Mouse (Mus musculus) hindbrain, embryonic 16.5 days (tissue): ENCODE results near the gene Gm8909. TPM values are rescaled to one million over a fixed set of nuclear protein-coding genes. Genes with fewer than 3 reads are reported as not detected.
A peak's percentile ranks its signal among the peaks of the same experiment; 100 is the strongest.
"Not testable (repeated sequence)": the region's sequence is repeated elsewhere in the genome, so short reads cannot be mapped to it uniquely, and the experiment has no call there.

Experiments used
- ATAC-seq: fragments of 200-750 bp; cut with Nextera tagmentation; 2 replicates; pipeline ENCODE4 v1.8.0; 2017; ENCODE audit warnings: moderate TSS enrichment, moderate library complexity
- H3K27ac ChIP-seq: fragments of 300-500 bp; sonication (generic); 2 replicates; pipeline ENCODE4 v1.5.1; 2014; ENCODE audit warnings: low read depth, mild to moderate bottlenecking, control low read depth, low read length, moderate library complexity
- H3K27me3 ChIP-seq: fragments of 300-500 bp; sonication (generic); replicated peaks from 2 replicates; pipeline ENCODE4 v1.6.1; 2014; ENCODE audit warnings: low read length; ENCODE audit not compliant: control insufficient read depth, insufficient read depth
- H3K36me3 ChIP-seq: fragments of 300-500 bp; sonication (generic); 2 replicates; pipeline ENCODE4 v1.6.1; 2014; ENCODE audit warnings: mild to moderate bottlenecking, low read length, moderate library complexity, mixed read lengths; ENCODE audit not compliant: control insufficient read depth, insufficient read depth
- H3K4me1 ChIP-seq: fragments of 300-500 bp; sonication (generic); 2 replicates; pipeline ENCODE4 v1.6.1; 2014; ENCODE audit warnings: low read depth, low read length; ENCODE audit not compliant: control insufficient read depth, insufficient read depth
- H3K4me2 ChIP-seq: fragments of 300-500 bp; sonication (generic); 2 replicates; pipeline ENCODE4 v1.6.1; 2014; ENCODE audit warnings: mild to moderate bottlenecking, low read length, control low read depth, moderate library complexity
- H3K4me3 ChIP-seq: fragments of 300-500 bp; sonication (generic); 2 replicates; pipeline ENCODE4 v1.5.1; 2014; ENCODE audit warnings: mild to moderate bottlenecking, low read length, control low read depth, moderate library complexity
- H3K9ac ChIP-seq: fragments of 300-500 bp; sonication (generic); 2 replicates; pipeline ENCODE4 v1.6.1; 2014; ENCODE audit warnings: low read depth, mild to moderate bottlenecking, control low read depth, low read length, moderate library complexity
- H3K9me3 ChIP-seq: fragments of 300-500 bp; sonication (generic); 2 replicates; pipeline ENCODE4 v1.6.1; 2014; ENCODE audit warnings: mild to moderate bottlenecking, low read length, moderate library complexity; ENCODE audit not compliant: control insufficient read depth
- WGBS: fragments of 180-500 bp; shearing (Covaris S2); extraction: QIAGEN DNeasy Blood & Tissue Kit; methylation state at CpG from one replicate; pipeline ENCODE4 v1.1.7; 2014; 5-methylcytosine and 5-hydroxymethylcytosine counted together
- polyA plus RNA-seq: library from polyadenylated mRNA; unstranded; fragments of >200 nt; fragmentation: Nextera tagmentation; extraction: Ambion mirVana; gene quantifications from 2 replicates; pipeline ENCODE4 v1.2.1, GENCODE M21; 2015

The Gm8909 gene
- polyA plus RNA-seq, 1 experiment from 2014 or later = not detected

GRCm38 (mm10) chr17:36169753-36170152 lies 1.4 kb upstream of the Gm8909 start:
- Histone ChIP-seq H3K4me2 (no peak overlapping the region), H3K4me3 (no peak overlapping the region), H3K27ac (no peak overlapping the region), H3K36me3 (no peaks in the 10 kb centered on the region), H3K27me3 (peaks cover 41% of the 10 kb centered on the region), H3K4me1 (no peaks in the 10 kb centered on the region), H3K9me3 (peaks cover 4% of the 10 kb centered on the region; the same call in 1 of the 2 replicates), H3K9ac (no peak overlapping the region)
- no peak for ATAC-seq

- H3K27me3 ChIP-seq = peaks cover 48% of the 10 kb centered on the region
Observed at GRCm38 (mm10) chr17:36169094-36169493, 757 bp upstream of the Gm8909 start.

GRCm38 (mm10) chr17:36167306-36168038 lies 865 bp downstream of the Gm8909 start:
- peaks cover 4% of the 10 kb centered on the region; the same call in 1 of the 2 replicates for H3K9me3 ChIP-seq
- H3K4me3 ChIP-seq = peak overlapping the region; percentile 23
- no peak for ATAC-seq
- no peak overlapping the region for H3K27ac ChIP-seq
- peaks cover 61% of the 10 kb centered on the region for H3K27me3 ChIP-seq
- H3K4me2 ChIP-seq = peak overlapping the region; percentile 43
- no peaks in the 10 kb centered on the region for H3K36me3 ChIP-seq
- H3K4me1 ChIP-seq = no peaks in the 10 kb centered on the region
- WGBS = 1% methylated on average over 35 of the region's 51 CpGs
- H3K9ac ChIP-seq = no peak overlapping the region

More at GRCm38 (mm10) chr17:36169094-36169493, 757 bp upstream of the Gm8909 start:
- not testable (repeated sequence) for H3K9ac ChIP-seq, H3K4me1 ChIP-seq, H3K4me2 ChIP-seq, ATAC-seq, H3K4me3 ChIP-seq, H3K9me3 ChIP-seq, H3K27ac ChIP-seq, H3K36me3 ChIP-seq
- WGBS = no CpG with 5 or more reads among the region's 1 CpGs

- H3K4me2 ChIP-seq, H3K9ac ChIP-seq, H3K4me3 ChIP-seq, ATAC-seq, H3K36me3 ChIP-seq, H3K27ac ChIP-seq, H3K9me3 ChIP-seq, H3K4me1 ChIP-seq: not testable (repeated sequence)
- H3K27me3 ChIP-seq = peaks cover 65% of the 10 kb centered on the region
- 17% methylated on average over 2 of the region's 2 CpGs for WGBS
Observed at GRCm38 (mm10) chr17:36166901-36167300, 1.4 kb downstream of the Gm8909 start.

GRCm38 (mm10) chr17:36161129-36162051 lies 6.9 kb downstream of the Gm8909 start:
- peak overlapping the region; percentile 29 for H3K4me2 ChIP-seq
- peaks cover 65% of the 10 kb centered on the region for H3K27me3 ChIP-seq
- H3K4me1 ChIP-seq = peaks cover 3% of the 10 kb centered on the region; the same call in 1 of the 2 replicates
- no peak overlapping the region for H3K27ac ChIP-seq
- no peaks in the 10 kb centered on the region for H3K9me3 ChIP-seq
- no peak for ATAC-seq
- H3K9ac ChIP-seq = no peak overlapping the region
- H3K36me3 ChIP-seq = no peaks in the 10 kb centered on the region
- WGBS = 3% methylated on average over 54 of the region's 56 CpGs
- peak overlapping the region; percentile 15; the same call in 1 of the 2 replicates for H3K4me3 ChIP-seq

GRCm38 (mm10) chr17:36158264-36158663 lies 10.1 kb downstream of the Gm8909 start:
- not testable (repeated sequence) for H3K4me1 ChIP-seq, H3K9me3 ChIP-seq, H3K4me3 ChIP-seq, ATAC-seq, H3K27ac ChIP-seq, H3K36me3 ChIP-seq, H3K9ac ChIP-seq
- H3K4me2 ChIP-seq = peak overlapping the region; percentile 56
- peaks cover 57% of the 10 kb centered on the region for H3K27me3 ChIP-seq
- 8% methylated on average over 11 of the region's 11 CpGs for WGBS

GRCm38 (mm10) chr17:36157782-36158181 lies 10.6 kb downstream of the Gm8909 start:
- under 1% methylated on average over 35 of the region's 36 CpGs for WGBS
- peak overlapping the region; percentile 56 for H3K4me2 ChIP-seq
- not testable (repeated sequence) for H3K27ac ChIP-seq, ATAC-seq, H3K9ac ChIP-seq, H3K4me1 ChIP-seq, H3K9me3 ChIP-seq, H3K36me3 ChIP-seq
- peaks cover 53% of the 10 kb centered on the region for H3K27me3 ChIP-seq
- H3K4me3 ChIP-seq = peak overlapping the region; percentile 31

GRCm38 (mm10) chr17:36154271-36155149 lies 13.8 kb downstream of the Gm8909 start:
- H3K4me2 ChIP-seq = no peak overlapping the region
- whole genome bisulfite sequencing = 40% methylated on average over 3 of the region's 3 CpGs
- H3K27me3 ChIP-seq = peaks cover 31% of the 10 kb centered on the region
- H3K4me1 ChIP-seq = peaks cover 3% of the 10 kb centered on the region; the same call in 1 of the 2 replicates
- H3K9me3 ChIP-seq = no peaks in the 10 kb centered on the region
- no peak overlapping the region for H3K9ac ChIP-seq
- no peaks in the 10 kb centered on the region for H3K36me3 ChIP-seq
- ATAC-seq = no peak
- H3K27ac ChIP-seq = no peak overlapping the region
- no peak overlapping the region for H3K4me3 ChIP-seq
